Mouse (Mus musculus): Measurements from ENCODE around the gene Acot12.
"Not testable (repeated sequence)": the region's sequence is repeated elsewhere in the genome, so short reads cannot be mapped to it uniquely, and the experiment has no call there.

DNA sequence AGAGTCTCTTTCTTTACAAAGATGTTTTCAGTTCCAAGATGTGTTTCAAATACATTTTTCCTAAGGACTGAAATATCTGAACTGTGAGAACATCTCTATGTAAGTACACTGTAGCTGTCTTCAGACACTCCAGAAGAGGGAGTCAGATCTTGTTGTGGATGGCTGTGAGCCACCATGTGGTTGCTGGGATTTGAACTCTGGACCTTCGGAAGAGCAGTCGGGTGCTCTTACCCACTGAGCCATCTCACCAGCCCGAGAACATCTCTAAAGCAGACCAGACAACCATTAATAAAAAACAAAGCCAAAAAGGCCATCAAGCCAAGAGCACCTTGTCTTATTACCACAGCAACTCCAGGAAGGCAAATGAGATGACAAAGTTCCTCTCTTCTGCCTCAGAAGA, 22.3 kb downstream of the Acot12 start:
- TF ChIP-seq CTCF, POLR2A (IDR thresholded peaks at IDR 0.05; ENCODE audit: extremely low read depth, insufficient read depth, low read length): not testable (repeated sequence)
